Comparison of ENCODE assay signal across 8 mouse cellular contexts in the genomic region with DNA sequence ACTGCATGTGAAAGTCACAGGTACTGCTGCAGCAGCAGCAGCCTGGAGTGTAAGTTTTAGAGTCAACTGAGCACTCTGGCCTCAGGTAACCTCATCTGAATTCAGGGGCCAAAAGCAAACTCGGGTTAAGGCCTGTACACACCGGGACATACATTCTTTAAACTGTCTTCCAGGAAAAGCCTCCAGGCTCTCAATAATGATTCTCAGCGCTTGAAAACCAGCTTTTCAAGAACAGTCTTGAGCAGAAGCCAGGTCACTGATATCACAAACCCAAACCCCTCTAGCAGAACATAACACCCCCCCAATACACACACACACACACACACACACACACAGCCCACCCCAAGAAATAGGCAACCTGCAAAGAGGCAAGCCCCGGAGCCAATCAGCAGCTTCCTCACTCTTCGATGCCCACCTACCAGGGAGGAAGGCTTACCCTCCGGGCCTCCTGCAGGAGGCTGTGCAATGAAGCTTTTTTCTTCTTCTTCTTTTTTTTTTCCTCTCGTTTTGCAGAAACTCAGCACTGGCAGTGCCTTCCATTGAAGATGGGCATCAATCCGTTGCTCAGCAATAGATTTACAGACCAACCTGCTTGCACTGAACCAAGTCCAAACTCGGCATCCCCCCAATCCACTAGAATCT. TPM values are rescaled to one million over a fixed set of nuclear protein-coding genes. Genes with fewer than 3 reads are reported as not detected.
A peak's percentile ranks its signal among the peaks of the same experiment; 100 is the strongest.
DNase-seq lines count a peak whose midpoint lies in the region; ATAC-seq and TF ChIP-seq lines count a peak whose summit lies in the region.
"Had no signal": no experiment of that assay in that cellular context is flagged by ENCODE, and none has a peak within 500 bp of the region (broad histone marks: within the 10 kb centered on the region; RNA-seq: fewer than 3 reads in every experiment).

No protein-coding gene starts in this region.

- no peak overlapping the region for H3K4me2 ChIP-seq in CH12.LX (ENCODE audit: insufficient read depth, low read depth, poor library complexity, severe bottlenecking)
- peak overlapping the region; percentile 76 for H3K4me2 ChIP-seq in forebrain, postnatal 0 days (ENCODE audit: low read depth)
- H3K4me2 ChIP-seq in midbrain, embryonic 12.5 days (replicated peaks), result peak overlapping the region; percentile 76

- 0 out of 2 replicates have a peak, but pooled peaks have one; percentile 17 for ATAC-seq in forebrain, postnatal 0 days
- ATAC-seq in midbrain, embryonic 12.5 days (ENCODE audit: low FRiP score, low read depth), result no peak

- dilution Hi-C loops in CH12.LX (cut with MboI; ENCODE audit: extremely low pct_ligation_motif_present, extremely low pct_unique_long_range_greater_than_20kb, low sequenced_read_pairs), result no loop called here

- no peak for TF ChIP-seq RAD21 in CH12.LX (IDR thresholded peaks at IDR 0.05; ENCODE audit: low read depth, low read length)

- H3K9ac ChIP-seq in CH12.LX (ENCODE audit: insufficient read depth, low read depth), result no peak overlapping the region
- H3K9ac ChIP-seq in forebrain, postnatal 0 days, result 0 out of 2 replicates have a peak overlapping the region, but pooled peaks have one; percentile 22
- H3K9ac ChIP-seq in midbrain, embryonic 12.5 days (replicated peaks), result peak overlapping the region; percentile 70

- in situ Hi-C loops in CH12.LX (cut with MboI; ENCODE audit: low pct_ligation_motif_present, low pct_unique_long_range_greater_than_20kb, low sequenced_read_pairs), result no loop called here

- no peaks in the 10 kb centered on the region for H3K9me3 ChIP-seq in CH12.LX (replicated peaks; ENCODE audit: low read length)
- no peaks in the 10 kb centered on the region for H3K9me3 ChIP-seq in forebrain, postnatal 0 days (ENCODE audit: low read length)
- no peaks in the 10 kb centered on the region for H3K9me3 ChIP-seq in midbrain, embryonic 12.5 days

- H3K36me3 ChIP-seq in CH12.LX (replicated peaks in 1 of 2; ENCODE audit: control insufficient read depth in 1 of 2, insufficient read depth in 1 of 2, low read length in 1 of 2), result no peaks in the 10 kb centered on the region
- no peaks in the 10 kb centered on the region for H3K36me3 ChIP-seq in forebrain, postnatal 0 days (ENCODE audit: insufficient read depth)
- no peaks in the 10 kb centered on the region for H3K36me3 ChIP-seq in midbrain, embryonic 12.5 days

- TF ChIP-seq EP300 in CH12.LX (IDR thresholded peaks at IDR 0.05; ENCODE audit: low read length), result no peak

- no peak overlapping the region for H3K4me3 ChIP-seq in CH12.LX (replicated peaks in 1 of 3; ENCODE audit: low read depth in 2 of 3, low read length in 2 of 3, poor library complexity in 1 of 3)
- peak overlapping the region; percentile 48 for H3K4me3 ChIP-seq in forebrain, postnatal 0 days (ENCODE audit: low read depth, low read length)
- peak overlapping the region; percentile 61 for H3K4me3 ChIP-seq in midbrain, embryonic 12.5 days

- peaks cover 22% of the 10 kb centered on the region for H3K27me3 ChIP-seq in CH12.LX (replicated peaks)
- no peaks in the 10 kb centered on the region for H3K27me3 ChIP-seq in forebrain, postnatal 0 days (ENCODE audit: insufficient read depth, low read length)
- H3K27me3 ChIP-seq in midbrain, embryonic 12.5 days, result peaks cover 69% of the 10 kb centered on the region

- no peak for TF ChIP-seq CTCF in CH12.LX (conservative IDR thresholded peaks at IDR 0.05 in 1 of 2, IDR thresholded peaks at IDR 0.05 in 1 of 2; ENCODE audit: low read depth in 2 of 2, low read length in 2 of 2)
- TF ChIP-seq CTCF in forebrain, postnatal 0 days (IDR thresholded peaks at IDR 0.05; ENCODE audit: low read depth), result peak; percentile 15; the same call in 1 of the 2 replicates

- H3K79me2 ChIP-seq in CH12.LX (replicated peaks; ENCODE audit: control insufficient read depth, extremely low read depth, insufficient read depth, poor library complexity, severe bottlenecking), result no peaks in the 10 kb centered on the region

- no peak for TF ChIP-seq POLR2A in CH12.LX (IDR thresholded peaks at IDR 0.05; ENCODE audit: low read depth, low read length)

- DNase-seq in CH12.LX (ENCODE audit: extremely low read depth) (no peak), ES-CJ7 (ENCODE audit: low read depth, low spot score) (peak; percentile 42)
- DNase-seq in forebrain, postnatal 0 days, result peak; percentile 52
- no peak for DNase-seq in cerebellum, adult 18-20 months
- no peak for DNase-seq in gastrocnemius, postnatal 4 days (ENCODE audit: low spot score in 2 of 2)
- DNase-seq in B cell, adult 2 months, result no peak

- H3K4me1 ChIP-seq in CH12.LX (ENCODE audit: control insufficient read depth in 1 of 2, insufficient read depth in 2 of 2), result peaks cover 6 to 18% of the 10 kb centered on the region in 2 experiments; a peak in 2 of 4 replicates
- peaks cover 8% of the 10 kb centered on the region; the same call in 1 of the 2 replicates for H3K4me1 ChIP-seq in forebrain, postnatal 0 days (ENCODE audit: insufficient read depth)
- H3K4me1 ChIP-seq in midbrain, embryonic 12.5 days, result peaks cover 62% of the 10 kb centered on the region

- WGBS in forebrain, postnatal 0 days, result 3% methylated on average over 9 of the region's 9 CpGs
- under 1% methylated on average over 9 of the region's 9 CpGs for WGBS in midbrain, embryonic 12.5 days

- no peak overlapping the region for H3K27ac ChIP-seq in CH12.LX (ENCODE audit: insufficient read depth, low read depth)
- H3K27ac ChIP-seq in forebrain, postnatal 0 days (ENCODE audit: low read depth, low read length), result no peak overlapping the region
- no peak overlapping the region for H3K27ac ChIP-seq in midbrain, embryonic 12.5 days (replicated peaks)

TF ChIP-seq in CH12.LX, 34 proteins besides CTCF, POLR2A, EP300 and RAD21:
- TF ChIP-seq ZC3H11A (IDR thresholded peaks at IDR 0.05; ENCODE audit: low read depth, low read length) (no peak), ZNF384 (IDR thresholded peaks at IDR 0.05; ENCODE audit: low read depth, low read length) (peak; percentile 51), NRF1 (IDR thresholded peaks at IDR 0.05; ENCODE audit: low read depth, low read length) (no peak), MEF2A (IDR thresholded peaks at IDR 0.05; ENCODE audit: borderline replicate concordance, low read depth, low read length) (no peak), MAX (IDR thresholded peaks at IDR 0.05; ENCODE audit: low read length) (no peak), HCFC1 (IDR thresholded peaks at IDR 0.05; ENCODE audit: low read depth, low read length) (no peak)

RNA-seq across cellular contexts. Expression of a gene that starts 1.7 kb away (rescaled TPM):
- total RNA-seq in CH12.LX (2012; rRNA removed) (0.34 and 0.42 TPM in 2 replicates), CH12.LX (2014; rRNA removed) (not detected in 2 replicates)
- polyA plus RNA-seq in CH12.LX (2012; ENCODE audit: insufficient read length, low read depth), result 0.11 and 0.34 TPM in 2 replicates
- total RNA-seq in forebrain, postnatal 0 days (2014; rRNA removed), result 4.4 and 12.6 TPM in 2 replicates
- 2.1 and 2.6 TPM in 2 replicates for polyA plus RNA-seq in forebrain, postnatal 0 days (2015; fragmentation: Nextera tagmentation; extraction: Ambion mirVana)
- polyA plus RNA-seq in midbrain, embryonic 12.5 days (2016; fragmentation: Nextera tagmentation; extraction: Ambion mirVana), result 10.9 and 13.9 TPM in 2 replicates
- under 1 TPM; 0.22 to 0.29 TPM for total RNA-seq in gastrocnemius, postnatal 4 days (2021)

RNA-seq across cellular contexts. Expression of a gene that starts 19.8 kb away (rescaled TPM):
- total RNA-seq in CH12.LX (2012; rRNA removed) (not detected in 2 replicates), CH12.LX (2014; rRNA removed) (not detected in 2 replicates)
- not detected in 2 replicates for polyA plus RNA-seq in CH12.LX (2012; ENCODE audit: insufficient read length, low read depth)
- not detected in 2 replicates for total RNA-seq in forebrain, postnatal 0 days (2014; rRNA removed)
- not detected in 2 replicates for polyA plus RNA-seq in forebrain, postnatal 0 days (2015; fragmentation: Nextera tagmentation; extraction: Ambion mirVana)
- 0.38 and 0.43 TPM in 2 replicates for polyA plus RNA-seq in midbrain, embryonic 12.5 days (2016; fragmentation: Nextera tagmentation; extraction: Ambion mirVana)
- total RNA-seq in gastrocnemius, postnatal 4 days (2021), result not detected

RNA-seq across cellular contexts. Expression of a gene that starts 28.3 kb away (rescaled TPM):
- not detected in 2 replicates for total RNA-seq in CH12.LX (2012; rRNA removed)
- total RNA-seq in CH12.LX (2014; rRNA removed), result not detected in 2 replicates
- not detected in 2 replicates for polyA plus RNA-seq in CH12.LX (2012; ENCODE audit: insufficient read length, low read depth)
- 2.0 and 2.2 TPM in 2 replicates for total RNA-seq in forebrain, postnatal 0 days (2014; rRNA removed)
- 2.2 TPM in 2 replicates for polyA plus RNA-seq in forebrain, postnatal 0 days (2015; fragmentation: Nextera tagmentation; extraction: Ambion mirVana)
- not detected in 2 replicates for polyA plus RNA-seq in midbrain, embryonic 12.5 days (2016; fragmentation: Nextera tagmentation; extraction: Ambion mirVana)
- total RNA-seq in gastrocnemius, postnatal 4 days (2021), result not detected
- polyA plus RNA-seq: gonadal fat pad, adult 2 months had no signal

Comparison
In these comparisons a context has a peak if more than half of its experiments do, and no peak if none do; other contexts are left out.
1. DNase-seq: peak in ES-CJ7 (single experiment) and forebrain, postnatal 0 days (single experiment); none in CH12.LX (single experiment), cerebellum, adult 18-20 months (0 of 2), gastrocnemius, postnatal 4 days (0 of 2) and B cell, adult 2 months (0 of 2).
2. H3K4me3 ChIP-seq: peak in forebrain, postnatal 0 days (single experiment) and midbrain, embryonic 12.5 days (single experiment); none in CH12.LX (0 of 3).